Mouse (Mus musculus): ENCODE data around the gene Pmp22.

DNA sequence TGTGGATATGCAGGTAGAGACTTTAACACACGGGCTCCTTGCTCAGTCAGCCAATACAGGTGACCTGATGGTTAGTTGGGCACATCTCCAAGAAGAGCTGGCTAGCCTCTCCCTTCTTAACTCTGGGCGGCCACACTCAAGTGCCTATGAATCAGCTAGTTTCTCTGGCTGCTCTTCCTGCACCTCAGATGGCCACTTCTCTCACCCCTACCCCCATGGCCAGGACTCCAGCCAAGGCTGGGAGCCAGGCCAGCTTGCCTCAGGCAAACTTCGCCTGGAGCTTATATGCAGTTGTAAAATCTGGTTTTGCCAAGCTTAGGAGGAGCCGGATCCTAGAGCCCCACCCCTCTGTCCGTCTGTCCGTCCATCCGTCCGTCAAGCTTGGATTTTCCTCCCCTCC is 1.7 kb downstream of the Pmp22 start:
- TF ChIP-seq EP300 (IDR thresholded peaks at IDR 0.05; ENCODE audit: low read depth) (no peak), CTCF (IDR thresholded peaks at IDR 0.05; ENCODE audit: low read depth) (no peak)

All from liver, embryonic 14.5 days (tissue).